Mouse (Mus musculus) MEL (cell line): ENCODE results near the gene Gm10277.

ENCODE experiments used
- EP300 ChIP-seq, 2 experiments: IDR thresholded peaks; 2 replicates each; pipeline ENCODE4 v1.6.1; 2011; ENCODE audit warnings: improper control_type of control experiment in 2 of 2, low read length in 2 of 2, low read depth in 1 of 2, mild to moderate bottlenecking in 1 of 2
- ETS1 ChIP-seq: IDR thresholded peaks from 2 replicates; pipeline ENCODE4 v1.6.1; 2012; ENCODE audit warnings: low read depth, mild to moderate bottlenecking, inconsistent platforms, low read length, improper control_type of control experiment, moderate library complexity
- POLR2A ChIP-seq, 2 experiments: IDR thresholded peaks; 2 replicates each; pipeline ENCODE4 v1.6.1; 2011 to 2012; ENCODE audit warnings: low read length in 2 of 2, mild to moderate bottlenecking in 2 of 2, control low read depth in 1 of 2, improper control_type of control experiment in 1 of 2, low read depth in 1 of 2, moderate library complexity in 1 of 2; ENCODE audit not compliant: control insufficient read depth in 1 of 2, insufficient read depth in 1 of 2, poor library complexity in 1 of 2
- USF1 ChIP-seq: IDR thresholded peaks from 2 replicates; pipeline ENCODE4 v1.6.1; 2014; ENCODE audit warnings: low read depth, mild to moderate bottlenecking, inconsistent platforms, low read length, improper control_type of control experiment, moderate library complexity
- ZC3H11A ChIP-seq: IDR thresholded peaks from 2 replicates; pipeline ENCODE4 v1.6.1; 2012; ENCODE audit warnings: low read depth, mild to moderate bottlenecking, inconsistent platforms, low read length, improper control_type of control experiment

GRCm38 (mm10) chr11:77769496-77769895 is 18.1 kb downstream of the Gm10277 start:
- TF ChIP-seq EP300 (IDR thresholded peaks at IDR 0.05; ENCODE audit: low read depth in 1 of 2, low read length in 2 of 2) (no peak), USF1 (no peak), POLR2A (IDR thresholded peaks at IDR 0.05; ENCODE audit: control insufficient read depth in 1 of 2, insufficient read depth in 1 of 2, low read depth in 1 of 2, low read length in 2 of 2, poor library complexity in 1 of 2) (no peak), ZC3H11A (no peak), ETS1 (no peak)
